Mouse (Mus musculus): ENCODE results near the gene Eln.

Eln gene

DNA sequence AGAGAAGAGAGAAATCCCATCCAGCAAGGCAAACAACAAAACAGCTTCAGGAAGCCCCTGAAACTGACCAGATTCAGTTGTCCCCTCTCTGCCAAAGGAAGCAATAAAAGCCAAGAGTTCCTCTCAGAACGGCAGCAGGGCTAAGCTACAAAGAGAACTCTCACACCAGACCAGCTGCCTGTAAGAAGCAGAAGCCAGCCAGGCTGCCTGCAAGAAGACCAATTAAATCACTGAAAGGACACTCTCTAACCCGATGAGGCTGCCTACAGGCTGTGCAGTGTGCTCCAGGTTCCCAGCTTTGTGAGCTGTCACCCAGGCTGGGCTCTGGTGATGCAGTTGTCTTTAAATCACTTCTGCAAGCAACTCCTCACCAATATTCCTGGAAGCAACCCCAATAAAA lies 63.3 kb downstream of the Eln start:
- no peak for DNase-seq (ENCODE audit: low read depth)

GRCm38 (mm10) chr5:134680238-134680637 lies 66.9 kb downstream of the Eln start:
- DNase-seq (ENCODE audit: low read depth), result no peak

DNA sequence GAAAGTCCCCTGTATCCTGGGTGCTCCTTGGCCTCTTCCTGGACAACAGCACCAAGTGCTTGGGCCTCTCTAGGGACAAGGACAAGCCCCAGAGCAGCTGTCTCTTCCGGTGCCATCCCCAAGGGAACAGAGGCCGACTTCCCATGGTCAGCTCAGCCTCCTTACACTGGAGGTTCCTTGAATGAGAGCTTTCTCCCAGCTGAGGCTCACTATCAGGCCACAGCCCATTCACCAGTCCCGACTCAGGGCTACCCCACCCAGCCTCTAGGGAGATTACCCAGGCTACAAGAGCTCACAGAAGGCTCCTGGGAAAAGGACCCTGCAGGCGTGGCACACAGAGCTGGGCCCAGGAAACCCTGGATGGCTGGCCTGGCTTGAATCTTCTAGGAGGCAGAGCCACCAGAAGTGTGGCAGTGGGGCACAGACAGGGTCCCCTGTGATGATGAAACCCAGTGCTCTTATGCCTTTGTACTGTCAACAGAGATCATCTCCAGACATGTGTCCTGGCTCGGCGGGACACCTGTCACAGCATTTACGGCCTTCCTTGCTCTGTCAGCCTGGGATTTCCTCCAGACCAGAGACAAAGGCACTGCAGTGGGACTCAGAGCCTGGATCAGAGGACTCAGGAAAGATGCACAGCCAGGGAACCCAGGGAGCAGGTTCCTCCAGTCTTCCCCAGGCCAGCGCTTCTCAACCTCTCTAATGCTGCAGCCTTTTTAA lies 68.1 kb downstream of the Eln start:
- no peak for DNase-seq (ENCODE audit: low read depth)

- DNase-seq (ENCODE audit: low read depth), result peak; percentile 44
Measured at GRCm38 (mm10) chr5:134678031-134678430, 69.1 kb downstream of the Eln start.

DNA sequence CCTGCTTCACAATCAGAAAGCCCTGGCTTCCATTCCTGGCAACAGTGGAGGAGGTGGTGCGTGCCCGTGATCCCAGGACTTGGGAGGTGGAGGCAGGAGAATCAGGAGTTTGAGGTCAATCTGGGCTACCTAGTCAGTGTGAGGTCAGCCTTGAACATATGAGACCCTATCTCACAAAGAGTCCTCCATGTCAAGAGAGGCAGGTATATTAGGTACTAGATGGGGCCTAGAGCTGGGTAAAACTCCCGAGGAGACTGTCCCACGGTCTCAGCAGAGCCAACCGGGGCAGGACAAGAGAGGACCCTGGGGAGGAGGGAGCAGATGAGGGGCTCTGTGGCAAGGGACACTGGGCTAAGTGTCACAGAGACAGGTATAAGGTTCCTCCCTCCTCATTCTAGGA lies 69.6 kb downstream of the Eln start:
- no peak for DNase-seq (ENCODE audit: low read depth)

GRCm38 (mm10) chr5:134675956-134676759 lies 71.0 kb downstream of the Eln start:
- peak; percentile 74 for DNase-seq (ENCODE audit: low read depth)

- no peak for DNase-seq (ENCODE audit: low read depth)
Measured at GRCm38 (mm10) chr5:134674977-134675376, 72.1 kb downstream of the Eln start.

DNA sequence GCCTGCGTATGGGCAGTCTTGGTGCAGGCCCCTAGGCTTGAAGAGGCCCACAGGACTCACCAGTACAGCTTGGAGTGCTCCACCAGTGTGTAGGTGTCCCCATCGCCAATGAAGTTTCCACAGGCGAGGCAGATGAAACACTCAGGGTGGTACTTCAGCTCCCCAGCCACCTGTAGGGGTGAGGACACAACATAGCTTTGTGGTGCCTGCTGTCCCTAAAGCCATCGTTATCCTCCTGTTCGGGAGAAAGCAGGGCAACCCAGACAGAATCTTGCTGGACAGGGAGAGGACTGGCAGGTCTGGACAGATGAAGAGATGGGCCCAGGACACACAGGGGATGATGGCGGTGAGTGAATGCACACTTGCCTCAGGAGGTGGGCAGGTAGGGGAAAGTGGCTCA lies 74.5 kb downstream of the Eln start:
- no peak for DNase-seq (ENCODE audit: low read depth)

DNA sequence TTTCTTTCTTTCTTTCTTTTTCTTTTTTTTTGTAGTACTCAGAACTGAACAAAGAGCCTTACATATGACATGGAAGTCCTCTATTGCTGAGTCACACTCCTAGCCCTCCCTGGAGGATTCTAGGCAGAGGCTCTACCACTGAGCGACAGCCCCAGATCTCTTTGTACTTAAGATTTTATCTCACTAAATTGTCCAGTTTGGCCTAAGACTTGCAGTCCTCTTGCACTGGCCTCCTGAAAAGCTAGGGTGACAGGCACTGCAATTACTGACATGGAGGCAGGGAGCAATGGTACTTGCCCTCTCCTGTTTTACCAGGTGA lies 75.0 kb downstream of the Eln start:
- DNase-seq (ENCODE audit: low read depth), result no peak

DNA sequence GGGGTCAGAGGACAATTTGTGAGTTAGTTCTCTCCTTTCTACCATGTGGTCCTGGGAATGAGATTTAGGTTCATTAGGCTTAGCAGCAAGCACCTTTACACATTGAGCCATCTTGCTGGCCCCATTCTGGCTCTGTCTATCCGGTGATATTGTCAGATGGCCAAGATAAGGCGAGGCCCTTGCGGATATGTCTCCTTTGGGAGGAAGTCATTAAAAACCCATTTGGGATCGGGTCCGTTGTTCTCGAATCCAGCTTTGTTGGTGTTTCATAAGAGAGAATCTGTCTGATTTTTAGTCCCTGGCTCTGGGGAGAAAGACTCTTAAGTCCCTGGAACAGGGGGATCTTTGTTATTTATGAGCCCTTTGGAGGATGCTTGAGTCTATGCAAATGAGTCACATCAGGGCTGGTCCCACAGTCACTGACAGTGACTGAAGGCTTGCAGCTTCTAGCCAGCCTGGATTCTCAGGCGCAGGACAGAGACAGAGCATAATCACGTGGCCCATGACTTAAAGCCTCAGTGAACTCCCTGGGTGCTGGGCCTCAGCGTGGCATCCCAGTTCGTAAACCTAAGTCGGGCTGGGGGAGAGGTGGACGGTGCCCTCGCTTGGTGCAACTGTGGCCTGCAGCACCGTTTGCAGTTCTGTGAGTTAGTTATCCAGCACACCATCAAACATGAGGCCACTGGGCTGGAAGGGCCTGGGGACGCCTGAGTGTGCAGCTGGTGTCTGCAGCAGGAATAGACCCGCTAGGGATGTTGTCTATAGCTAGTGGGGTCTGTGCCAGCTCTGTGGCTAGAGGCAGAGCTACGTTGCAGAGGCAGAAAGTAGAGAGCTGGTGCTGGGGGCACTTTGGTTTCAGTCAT lies 75.6 kb downstream of the Eln start:
- no peak for DNase-seq (ENCODE audit: low read depth)

GRCm38 (mm10) chr5:134669001-134669708 lies 78.0 kb downstream of the Eln start:
- DNase-seq (ENCODE audit: low read depth), result no peak

DNA sequence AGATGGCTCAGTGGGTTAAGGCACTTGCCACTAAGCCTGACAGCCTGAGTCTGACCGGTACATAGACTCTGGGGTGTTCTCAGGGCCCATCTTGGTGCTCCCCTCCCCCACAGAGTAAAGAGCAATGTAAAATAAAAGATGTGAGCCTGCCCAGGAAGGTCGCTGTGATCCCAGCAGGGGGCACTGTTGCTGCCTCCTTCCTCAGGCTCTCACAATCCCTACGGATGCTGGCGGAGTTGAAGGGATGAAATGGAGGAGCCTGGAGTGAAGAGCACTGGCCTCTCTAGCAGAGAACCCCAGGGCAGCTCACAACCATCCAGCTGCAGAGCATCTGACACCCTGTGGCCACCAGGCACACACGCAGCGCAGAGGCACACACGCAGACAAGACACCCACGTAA lies 78.6 kb downstream of the Eln start:
- no peak for DNase-seq (ENCODE audit: low read depth)

DNA sequence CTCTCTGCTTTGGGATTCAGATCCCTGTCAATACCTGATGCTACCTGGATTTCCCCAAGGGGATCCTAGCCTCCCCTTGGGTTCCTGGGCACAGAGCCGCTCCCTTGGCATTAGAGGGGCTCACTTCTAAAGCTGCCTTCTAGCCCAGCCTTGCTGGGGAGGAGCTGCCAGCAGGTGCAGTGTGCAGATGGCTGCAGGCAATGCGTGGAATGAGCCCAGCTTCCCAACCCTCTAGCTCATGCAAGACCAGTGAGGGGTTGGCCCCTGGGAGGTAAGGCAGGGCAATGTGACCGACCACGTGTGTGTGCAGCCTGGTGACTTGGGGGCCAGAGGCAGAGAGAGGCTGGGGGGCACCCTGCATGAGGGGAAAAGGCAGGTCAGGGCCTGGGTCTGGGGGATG lies 90.4 kb downstream of the Eln start:
- DNase-seq (ENCODE audit: low read depth), result no peak

All from c-Kit-positive CD71-negative TER-119-negative erythroid progenitor cells, embryonic 14.5 days (primary cell).